Mouse (Mus musculus): Measurements from ENCODE around the gene Ap1g2. TPM values are rescaled to one million over a fixed set of nuclear protein-coding genes. Genes with fewer than 3 reads are reported as not detected.

Ap1g2 gene
- polyA plus RNA-seq, 1 experiment from 2014 or later, result 9.6 TPM

DNA sequence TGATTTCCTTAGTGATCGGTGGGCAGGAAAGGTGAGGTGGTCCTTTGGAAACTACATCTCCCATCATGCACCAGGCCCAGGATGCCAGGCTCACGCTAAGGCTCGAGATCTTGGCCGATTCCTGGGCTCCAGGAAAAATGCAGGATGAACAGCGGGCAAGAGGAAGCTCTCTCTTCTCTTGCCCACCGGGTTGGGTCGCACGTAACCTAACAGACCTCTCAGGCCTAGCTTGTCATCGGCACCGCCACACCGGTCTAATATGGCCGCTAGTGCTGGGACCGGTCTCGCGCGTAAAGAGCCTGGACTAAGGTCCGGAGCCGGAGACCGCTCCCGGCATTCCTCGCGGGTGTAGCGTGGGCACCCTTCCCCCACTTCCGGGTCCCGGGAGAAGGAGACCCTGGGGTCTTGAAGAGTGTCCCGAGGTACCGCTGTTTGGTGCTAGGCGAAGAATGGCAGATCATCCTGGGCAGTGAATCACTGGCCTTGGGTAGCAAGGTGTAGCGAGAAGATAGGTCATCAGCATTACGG, 11.6 kb downstream of the Ap1g2 start, which contains the start of gene Thtpa:
Gene Thtpa (plus strand): TSS at position 81 of the 528 bp plus-strand sequence.
- ATAC-seq, result peak; percentile 70
- under 1% methylated on average over 30 of the region's 30 CpGs for WGBS (ENCODE audit: insufficient replicate concordance)

GRCm38 (mm10) chr14:55093927-55094326, 12.5 kb downstream of the Ap1g2 start:
- H3K4me3 ChIP-seq (ENCODE audit: low read depth, low read length), result peak overlapping the region; percentile 89; the same call in 1 of the 2 replicates
- no peak overlapping the region for H3K9ac ChIP-seq (replicated peaks)
- ATAC-seq (no peak), DNase-seq (no peak)
- peaks cover 8% of the 10 kb centered on the region for H3K36me3 ChIP-seq (replicated peaks; ENCODE audit: insufficient read depth, low read length)
- H3K4me1 ChIP-seq (ENCODE audit: insufficient read depth), result peaks cover 29% of the 10 kb centered on the region
- no peaks in the 10 kb centered on the region for H3K9me3 ChIP-seq (ENCODE audit: low read length)
- WGBS (ENCODE audit: insufficient replicate concordance), result 50% methylated on average over 6 of the region's 6 CpGs
- H3K27ac ChIP-seq (ENCODE audit: low read depth), result no peak overlapping the region
- no peak for TF ChIP-seq EP300 (IDR thresholded peaks at IDR 0.05; ENCODE audit: low read depth)
- TF ChIP-seq CTCF (IDR thresholded peaks at IDR 0.05; ENCODE audit: low read depth), result peak; percentile 41
- H3K4me2 ChIP-seq (ENCODE audit: low read depth, low read length), result peak overlapping the region; percentile 91
- H3K27me3 ChIP-seq (ENCODE audit: insufficient read depth, low read length), result no peaks in the 10 kb centered on the region

More for the DNA sequence above, 11.6 kb downstream of the Ap1g2 start, which contains the start of gene Thtpa:
- Histone ChIP-seq H3K4me2 (ENCODE audit: low read depth, low read length) (peak within 1 kb of the TSS; percentile 91), H3K9ac (replicated peaks) (peak within 1 kb of the TSS; percentile 83), H3K4me3 (ENCODE audit: low read depth, low read length) (peak within 1 kb of the TSS; percentile 89), H3K27me3 (ENCODE audit: insufficient read depth, low read length) (no peaks in the 10 kb centered on the region), H3K9me3 (ENCODE audit: low read length) (no peaks in the 10 kb centered on the region), H3K36me3 (replicated peaks; ENCODE audit: insufficient read depth, low read length) (peaks cover 12% of the 10 kb centered on the region), H3K27ac (ENCODE audit: low read depth) (peak within 1 kb of the TSS; percentile 80), H3K4me1 (ENCODE audit: insufficient read depth) (peaks cover 29% of the 10 kb centered on the region)
- no peak for TF ChIP-seq CTCF (IDR thresholded peaks at IDR 0.05; ENCODE audit: low read depth)
- TF ChIP-seq EP300 (IDR thresholded peaks at IDR 0.05; ENCODE audit: low read depth), result no peak
- peak; percentile 81 for DNase-seq

- under 1% methylated on average over 34 of the region's 34 CpGs for WGBS (ENCODE audit: insufficient replicate concordance)
- DNase-seq (peak; percentile 94), ATAC-seq (peak; percentile 90)
- Histone ChIP-seq H3K4me1 (ENCODE audit: insufficient read depth) (peaks cover 26% of the 10 kb centered on the region), H3K4me2 (ENCODE audit: low read depth, low read length) (peak within 1 kb of the TSS; percentile 95), H3K36me3 (replicated peaks; ENCODE audit: insufficient read depth, low read length) (no peaks in the 10 kb centered on the region), H3K27me3 (ENCODE audit: insufficient read depth, low read length) (no peaks in the 10 kb centered on the region), H3K27ac (ENCODE audit: low read depth) (peak within 1 kb of the TSS; percentile 9; the same call in 1 of the 2 replicates), H3K4me3 (ENCODE audit: low read depth, low read length) (peak within 1 kb of the TSS; percentile 70), H3K9me3 (ENCODE audit: low read length) (no peaks in the 10 kb centered on the region), H3K9ac (replicated peaks) (peak within 1 kb of the TSS; percentile 47)
- TF ChIP-seq CTCF (IDR thresholded peaks at IDR 0.05; ENCODE audit: low read depth) (peak; percentile 26; the same call in 1 of the 2 replicates), EP300 (IDR thresholded peaks at IDR 0.05; ENCODE audit: low read depth) (peak; percentile 55; the same call in 1 of the 2 replicates)
Observed at GRCm38 (mm10) chr14:55092011-55092577, 14.3 kb downstream of the Ap1g2 start, which contains the start of gene Zfhx2. Gene Zfhx2 (minus strand): TSS chr14:55092324.

- Histone ChIP-seq H3K4me2 (ENCODE audit: low read depth, low read length) (peak overlapping the region; percentile 95), H3K9ac (replicated peaks) (peak overlapping the region; percentile 47), H3K9me3 (ENCODE audit: low read length) (no peaks in the 10 kb centered on the region), H3K4me1 (ENCODE audit: insufficient read depth) (peaks cover 20% of the 10 kb centered on the region), H3K4me3 (ENCODE audit: low read depth, low read length) (peak overlapping the region; percentile 70), H3K27ac (ENCODE audit: low read depth) (0 out of 2 replicates have a peak overlapping the region, but pooled peaks have one; percentile 9), H3K36me3 (replicated peaks; ENCODE audit: insufficient read depth, low read length) (no peaks in the 10 kb centered on the region), H3K27me3 (ENCODE audit: insufficient read depth, low read length) (no peaks in the 10 kb centered on the region)
- 8% methylated on average over 34 of the region's 34 CpGs for WGBS (ENCODE audit: insufficient replicate concordance)
- no peak for DNase-seq
- ATAC-seq, result no peak
- TF ChIP-seq CTCF (IDR thresholded peaks at IDR 0.05; ENCODE audit: low read depth) (no peak), EP300 (IDR thresholded peaks at IDR 0.05; ENCODE audit: low read depth) (no peak)
Observed at GRCm38 (mm10) chr14:55091209-55091865, 15.1 kb downstream of the Ap1g2 start.

DNA sequence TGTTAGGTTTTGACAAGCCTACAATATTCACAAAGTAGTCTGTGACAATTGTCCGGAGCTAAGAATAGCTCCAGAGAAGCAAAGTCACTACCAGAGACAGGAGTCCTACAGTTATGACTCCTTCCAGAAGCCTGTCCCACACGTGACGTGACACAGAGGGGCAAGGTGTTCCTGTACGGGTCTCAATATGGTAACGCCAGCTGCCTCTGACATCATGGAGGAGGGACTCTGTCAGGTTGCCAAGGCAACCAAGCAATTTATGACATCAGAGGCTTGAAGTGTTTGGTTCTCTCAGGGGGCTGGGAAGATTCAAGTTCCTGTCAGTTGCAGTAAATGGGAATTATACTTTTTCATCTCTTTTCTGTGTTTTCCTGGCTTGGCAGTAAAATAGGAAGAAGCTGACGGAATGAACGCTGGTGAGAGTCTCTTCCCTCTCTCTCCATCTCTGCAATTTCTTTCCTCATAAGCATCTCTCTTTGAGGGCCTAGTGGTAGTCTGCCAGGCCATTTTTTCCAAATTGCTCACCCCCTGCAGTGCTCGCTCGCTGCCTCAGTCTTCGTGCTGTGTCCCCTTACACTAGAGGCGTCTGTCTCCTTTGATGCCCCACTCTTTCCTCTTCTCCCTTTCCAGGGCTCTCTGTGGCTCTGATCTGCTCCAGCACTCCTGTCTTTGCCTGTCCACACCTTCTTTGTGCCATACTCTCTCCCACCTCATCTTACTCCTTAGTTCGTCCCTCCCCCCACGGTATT, 17.0 kb downstream of the Ap1g2 start:
- Histone ChIP-seq H3K4me3 (ENCODE audit: low read depth, low read length) (no peak overlapping the region), H3K36me3 (replicated peaks; ENCODE audit: insufficient read depth, low read length) (no peaks in the 10 kb centered on the region), H3K4me1 (ENCODE audit: insufficient read depth) (peaks cover 18% of the 10 kb centered on the region), H3K4me2 (ENCODE audit: low read depth, low read length) (no peak overlapping the region), H3K27me3 (ENCODE audit: insufficient read depth, low read length) (no peaks in the 10 kb centered on the region), H3K9ac (replicated peaks) (no peak overlapping the region), H3K9me3 (ENCODE audit: low read length) (no peaks in the 10 kb centered on the region), H3K27ac (ENCODE audit: low read depth) (peak overlapping the region; percentile 19; the same call in 1 of the 2 replicates)
- no peak for TF ChIP-seq CTCF (IDR thresholded peaks at IDR 0.05; ENCODE audit: low read depth)
- no peak for TF ChIP-seq EP300 (IDR thresholded peaks at IDR 0.05; ENCODE audit: low read depth)
- no peak for DNase-seq
- ATAC-seq, result no peak
- 67% methylated on average over 13 of the region's 13 CpGs for WGBS (ENCODE audit: insufficient replicate concordance)
